Mouse (Mus musculus): ENCODE data around the gene Zfp687. TPM values are rescaled to one million over a fixed set of nuclear protein-coding genes. Genes with fewer than 3 reads are reported as not detected.
"Not testable (repeated sequence)": the region's sequence is repeated elsewhere in the genome, so short reads cannot be mapped to it uniquely, and the experiment has no call there.

The Zfp687 gene
- polyA plus RNA-seq, 1 experiment from 2014 or later = 25.1 TPM

GRCm38 (mm10) chr3:95042166-95042837, 27.1 kb upstream of the Zfp687 start, which contains the start of gene Psmd4:
Psmd4 (minus strand) TSS chr3:95042614.
- Histone ChIP-seq H3K27me3 (no peaks in the 10 kb centered on the region), H3K4me3 (peak within 1 kb of the TSS; percentile 84), H3K9ac (peak within 1 kb of the TSS; percentile 89), H3K4me2 (peak within 1 kb of the TSS; percentile 75), H3K9me3 (no peaks in the 10 kb centered on the region), H3K4me1 (peaks cover 7% of the 10 kb centered on the region), H3K36me3 (peaks cover 15% of the 10 kb centered on the region), H3K27ac (peak within 1 kb of the TSS; percentile 64; the same call in 1 of the 2 replicates)
- ATAC-seq (ENCODE audit: insufficient number of reproducible peaks, insufficient read depth, low FRiP score, low TSS enrichment, low read depth) = peak; percentile 96
- WGBS = under 1% methylated on average over 36 of the region's 36 CpGs

GRCm38 (mm10) chr3:95041625-95042024, 26.4 kb upstream of the Zfp687 start:
- no peaks in the 10 kb centered on the region for H3K9me3 ChIP-seq
- no peaks in the 10 kb centered on the region for H3K27me3 ChIP-seq
- peak overlapping the region; percentile 75 for H3K4me2 ChIP-seq
- no peak overlapping the region for H3K27ac ChIP-seq
- H3K9ac ChIP-seq = peak overlapping the region; percentile 89
- peak overlapping the region; percentile 84 for H3K4me3 ChIP-seq
- no peak for ATAC-seq (ENCODE audit: insufficient number of reproducible peaks, insufficient read depth, low FRiP score, low TSS enrichment, low read depth)
- H3K36me3 ChIP-seq = peaks cover 22% of the 10 kb centered on the region
- H3K4me1 ChIP-seq = peaks cover 7% of the 10 kb centered on the region
- 16% methylated on average over 3 of the region's 3 CpGs for WGBS

- 75% methylated on average over 3 of the region's 3 CpGs for WGBS
- H3K27ac ChIP-seq = no peak overlapping the region
- no peak overlapping the region for H3K4me2 ChIP-seq
- H3K27me3 ChIP-seq = no peaks in the 10 kb centered on the region
- ATAC-seq (ENCODE audit: insufficient number of reproducible peaks, insufficient read depth, low FRiP score, low TSS enrichment, low read depth) = no peak
- H3K9ac ChIP-seq = no peak overlapping the region
- no peak overlapping the region for H3K4me3 ChIP-seq
- no peaks in the 10 kb centered on the region for H3K9me3 ChIP-seq
- H3K36me3 ChIP-seq = peaks cover 52% of the 10 kb centered on the region
- H3K4me1 ChIP-seq = no peaks in the 10 kb centered on the region
Observed at GRCm38 (mm10) chr3:95029953-95030352, 14.7 kb upstream of the Zfp687 start.

- WGBS = 75% methylated on average over 3 of the region's 3 CpGs
- H3K4me1 ChIP-seq; ATAC-seq (ENCODE audit: insufficient number of reproducible peaks, insufficient read depth, low FRiP score, low TSS enrichment, low read depth): not testable (repeated sequence)
Observed at GRCm38 (mm10) chr3:95029291-95029827, 14.1 kb upstream of the Zfp687 start.

GRCm38 (mm10) chr3:95028603-95029002, 13.4 kb upstream of the Zfp687 start:
- H3K9me3 ChIP-seq = no peaks in the 10 kb centered on the region
- H3K27ac ChIP-seq = no peak overlapping the region
- 0 out of 2 replicates have a peak, but pooled peaks cover 3% of the 10 kb centered on the region for H3K4me1 ChIP-seq
- no peaks in the 10 kb centered on the region for H3K27me3 ChIP-seq
- no peak overlapping the region for H3K4me3 ChIP-seq
- H3K4me2 ChIP-seq = no peak overlapping the region
- H3K36me3 ChIP-seq = peaks cover 38% of the 10 kb centered on the region
- ATAC-seq (ENCODE audit: insufficient number of reproducible peaks, insufficient read depth, low FRiP score, low TSS enrichment, low read depth) = no peak
- WGBS = 85% methylated on average over 3 of the region's 3 CpGs
- no peak overlapping the region for H3K9ac ChIP-seq

More at GRCm38 (mm10) chr3:95029291-95029827, 14.1 kb upstream of the Zfp687 start:
- not testable (repeated sequence) for H3K9ac ChIP-seq, H3K4me2 ChIP-seq, H3K4me3 ChIP-seq, H3K27ac ChIP-seq, H3K27me3 ChIP-seq, H3K9me3 ChIP-seq
- peaks cover 46% of the 10 kb centered on the region for H3K36me3 ChIP-seq

- H3K9me3 ChIP-seq = no peaks in the 10 kb centered on the region
- no peak overlapping the region for H3K4me2 ChIP-seq
- no peak overlapping the region for H3K27ac ChIP-seq
- WGBS = 65% methylated on average over 5 of the region's 5 CpGs
- no peak overlapping the region for H3K9ac ChIP-seq
- no peak overlapping the region for H3K4me3 ChIP-seq
- 0 out of 2 replicates have a peak, but pooled peaks cover 3% of the 10 kb centered on the region for H3K4me1 ChIP-seq
- H3K36me3 ChIP-seq = peaks cover 29% of the 10 kb centered on the region
- no peak for ATAC-seq (ENCODE audit: insufficient number of reproducible peaks, insufficient read depth, low FRiP score, low TSS enrichment, low read depth)
- no peaks in the 10 kb centered on the region for H3K27me3 ChIP-seq
Observed at GRCm38 (mm10) chr3:95027701-95028100, 12.5 kb upstream of the Zfp687 start.

GRCm38 (mm10) chr3:95027057-95027645, 11.9 kb upstream of the Zfp687 start:
- Histone ChIP-seq H3K4me2 (no peak overlapping the region), H3K4me3 (no peak overlapping the region), H3K36me3 (peaks cover 25% of the 10 kb centered on the region), H3K9me3 (no peaks in the 10 kb centered on the region), H3K27me3 (no peaks in the 10 kb centered on the region), H3K27ac (no peak overlapping the region), H3K9ac (no peak overlapping the region), H3K4me1 (0 out of 2 replicates have a peak, but pooled peaks cover 3% of the 10 kb centered on the region)
- ATAC-seq (ENCODE audit: insufficient number of reproducible peaks, insufficient read depth, low FRiP score, low TSS enrichment, low read depth) = no peak
- 53% methylated on average over 5 of the region's 5 CpGs for WGBS

GRCm38 (mm10) chr3:95025202-95025601, 10.0 kb upstream of the Zfp687 start:
- H3K9me3 ChIP-seq = no peaks in the 10 kb centered on the region
- no peak overlapping the region for H3K4me3 ChIP-seq
- no peak overlapping the region for H3K27ac ChIP-seq
- 66% methylated on average over 5 of the region's 5 CpGs for WGBS
- 0 out of 2 replicates have a peak, but pooled peaks cover 3% of the 10 kb centered on the region for H3K4me1 ChIP-seq
- no peak overlapping the region for H3K9ac ChIP-seq
- ATAC-seq (ENCODE audit: insufficient number of reproducible peaks, insufficient read depth, low FRiP score, low TSS enrichment, low read depth) = no peak
- no peak overlapping the region for H3K4me2 ChIP-seq
- H3K27me3 ChIP-seq = no peaks in the 10 kb centered on the region
- H3K36me3 ChIP-seq = peaks cover 6% of the 10 kb centered on the region; the same call in 1 of the 2 replicates

- Histone ChIP-seq H3K9me3 (no peaks in the 10 kb centered on the region), H3K4me1 (0 out of 2 replicates have a peak, but pooled peaks cover 3% of the 10 kb centered on the region), H3K27ac (no peak overlapping the region), H3K4me2 (no peak overlapping the region), H3K27me3 (no peaks in the 10 kb centered on the region), H3K9ac (no peak overlapping the region), H3K36me3 (no peaks in the 10 kb centered on the region), H3K4me3 (no peak overlapping the region)
- no peak for ATAC-seq (ENCODE audit: insufficient number of reproducible peaks, insufficient read depth, low FRiP score, low TSS enrichment, low read depth)
- 37% methylated on average over 11 of the region's 11 CpGs for WGBS
Observed at GRCm38 (mm10) chr3:95024551-95024950, 9.3 kb upstream of the Zfp687 start.

GRCm38 (mm10) chr3:95020956-95021355, 5.7 kb upstream of the Zfp687 start:
- H3K27me3 ChIP-seq; H3K4me3 ChIP-seq; H3K36me3 ChIP-seq; H3K4me2 ChIP-seq; H3K9me3 ChIP-seq; H3K9ac ChIP-seq; ATAC-seq (ENCODE audit: insufficient number of reproducible peaks, insufficient read depth, low FRiP score, low TSS enrichment, low read depth); H3K27ac ChIP-seq: not testable (repeated sequence)
- H3K4me1 ChIP-seq = peaks cover 10% of the 10 kb centered on the region; the same call in 1 of the 2 replicates
- 91% methylated on average over 5 of the region's 5 CpGs for WGBS

GRCm38 (mm10) chr3:95018741-95019140, 3.5 kb upstream of the Zfp687 start:
- 86% methylated on average over 2 of the region's 2 CpGs for WGBS
- Histone ChIP-seq H3K4me1 (peaks cover 16% of the 10 kb centered on the region), H3K4me3 (no peak overlapping the region), H3K9me3 (no peaks in the 10 kb centered on the region), H3K9ac (no peak overlapping the region), H3K4me2 (no peak overlapping the region), H3K36me3 (no peaks in the 10 kb centered on the region), H3K27ac (no peak overlapping the region), H3K27me3 (no peaks in the 10 kb centered on the region)
- no peak for ATAC-seq (ENCODE audit: insufficient number of reproducible peaks, insufficient read depth, low FRiP score, low TSS enrichment, low read depth)

Measured in embryonic facial prominence, embryonic 13.5 days (tissue).